Mouse (Mus musculus): ENCODE results near the gene Arpc5l.
A peak's percentile ranks its signal among the peaks of the same experiment; 100 is the strongest.

GRCm38 (mm10) chr2:39004880-39005435 is at the start of gene Arpc5l:
- peak; percentile 78; the same call in 1 of the 2 replicates for TF ChIP-seq SIN3A (IDR thresholded peaks at IDR 0.05; ENCODE audit: low read length)
- peak; percentile 93 for TF ChIP-seq TBP (IDR thresholded peaks at IDR 0.05; ENCODE audit: low read depth, low read length)
- peak; percentile 78 to 86; a peak in 3 of 4 replicates for TF ChIP-seq POLR2A (IDR thresholded peaks at IDR 0.05; ENCODE audit: control insufficient read depth in 1 of 2, insufficient read depth in 1 of 2, low read depth in 1 of 2, low read length in 2 of 2, poor library complexity in 1 of 2)
- TF ChIP-seq GATA1 (IDR thresholded peaks at IDR 0.05; ENCODE audit: low read depth, low read length): no peak
- peak; percentile 72; the same call in 1 of the 2 replicates for TF ChIP-seq MXI1 (IDR thresholded peaks at IDR 0.05; ENCODE audit: low read depth, low read length)
- no peak; the same call in 1 of the 2 replicates for TF ChIP-seq KAT2A (conservative IDR thresholded peaks at IDR 0.05; ENCODE audit: low read depth, low read length)
- TF ChIP-seq TAL1 (IDR thresholded peaks at IDR 0.05; ENCODE audit: low read length): no peak
- no peak for TF ChIP-seq RCOR1 (IDR thresholded peaks at IDR 0.05; ENCODE audit: low read depth, low read length)
- TF ChIP-seq MAX (IDR thresholded peaks at IDR 0.05; ENCODE audit: low read length): peak; percentile 70
